Mouse (Mus musculus) G1E (cell line): ENCODE measurements around the gene Scamp2.

Experiments
- CTCF ChIP-seq: IDR thresholded peaks from 2 replicates; pipeline ENCODE4 v1.5.1; 2012; ENCODE audit warnings: low read depth, low read length, inconsistent platforms, mixed read lengths
- GATA1 ChIP-seq: IDR thresholded peaks from 2 replicates; pipeline ENCODE4 v1.6.1; 2012; ENCODE audit warnings: borderline replicate concordance, low read length, inconsistent platforms, mixed read lengths
- TAL1 ChIP-seq: conservative IDR thresholded peaks from 2 replicates; pipeline ENCODE4 v1.6.1; 2012; ENCODE audit warnings: low read depth, low read length, inconsistent platforms, mixed read lengths

- TF ChIP-seq CTCF: no peak
- no peak for TF ChIP-seq GATA1
- no peak for TF ChIP-seq TAL1
Observed at GRCm38 (mm10) chr9:57552139-57552887, 8.4 kb upstream of the Scamp2 start, which contains the start of gene Mpi.
